Mouse (Mus musculus) kidney, adult 2 months (tissue): ENCODE measurements around the gene Slc29a1.

Experiments used
- CTCF ChIP-seq: fragments of 200-500 bp; conservative IDR thresholded peaks from 2 replicates; pipeline ENCODE4 v1.5.1; 2011; ENCODE audit warnings: low read depth, mild to moderate bottlenecking, control low read depth, low read length, moderate library complexity, mixed read lengths; ENCODE audit not compliant: insufficient read depth, insufficient read length
- POLR2A ChIP-seq: fragments of 200-500 bp; IDR thresholded peaks from one replicate; pipeline ENCODE4 v1.6.1; 2011; ENCODE audit warnings: low read depth, low read length, control low read depth

GRCm38 (mm10) chr17:45612921-45613320 lies 13.5 kb upstream of the Slc29a1 start:
- TF ChIP-seq POLR2A (no peak), CTCF (no peak)
